Mouse (Mus musculus): Measurements from ENCODE around the gene Mrps18c. TPM values are rescaled to one million over a fixed set of nuclear protein-coding genes. Genes with fewer than 3 reads are reported as not detected.

The Mrps18c gene
- polyA plus RNA-seq, 1 experiment from 2014 or later: 164 TPM

DNA sequence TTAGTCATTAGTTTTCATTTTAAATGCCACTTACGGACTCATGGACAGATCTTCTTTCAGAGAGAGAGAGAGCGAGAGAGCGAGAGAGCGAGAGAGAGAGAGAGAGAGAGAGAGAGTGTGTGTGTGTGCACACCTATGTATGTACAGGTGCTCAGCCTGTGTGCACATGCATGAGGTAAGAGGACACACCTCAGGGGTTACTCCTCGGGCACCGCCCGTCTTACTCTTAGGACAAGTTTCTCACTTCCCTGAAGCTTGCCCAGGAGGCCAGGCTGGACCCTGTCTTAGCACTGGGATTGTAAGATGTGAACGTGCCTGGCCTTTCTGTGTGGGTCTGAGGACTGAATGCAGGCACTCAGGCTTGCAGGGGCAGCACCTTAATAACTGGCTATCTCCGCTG lies 10.9 kb upstream of the Mrps18c start:
- WGBS: 92% methylated on average over 9 of the region's 9 CpGs
- H3K4me2 ChIP-seq: no peak overlapping the region
- no peak overlapping the region for H3K4me3 ChIP-seq (replicated peaks)
- H3K4me1 ChIP-seq: no peaks in the 10 kb centered on the region
- no peak overlapping the region for H3K27ac ChIP-seq
- peaks cover 92% of the 10 kb centered on the region for H3K36me3 ChIP-seq
- no peaks in the 10 kb centered on the region for H3K27me3 ChIP-seq
- H3K9me3 ChIP-seq (replicated peaks): no peaks in the 10 kb centered on the region
- H3K9ac ChIP-seq: no peak overlapping the region
- no peak for ATAC-seq (replicated peaks; ENCODE audit: low FRiP score)

DNA sequence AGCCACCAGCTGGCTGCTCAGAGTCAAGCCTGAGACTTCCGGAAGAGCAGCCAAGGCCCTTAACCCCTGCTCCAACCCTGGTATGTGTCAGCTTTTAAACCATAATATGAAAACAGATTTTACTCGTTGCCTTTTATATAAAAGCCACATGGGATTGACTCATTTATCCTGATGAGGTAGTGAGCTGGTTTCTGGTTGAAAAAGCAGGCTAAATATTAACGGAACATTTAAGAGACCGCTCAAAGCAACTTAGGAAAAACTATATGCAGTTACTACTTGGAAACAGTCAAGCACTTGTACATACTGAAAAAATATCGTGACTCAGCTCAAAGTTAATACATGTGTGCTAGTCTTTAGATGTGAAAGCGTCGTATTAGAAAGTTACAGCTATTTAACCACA lies 6.2 kb upstream of the Mrps18c start:
- H3K36me3 ChIP-seq: peaks cover 90% of the 10 kb centered on the region

DNA sequence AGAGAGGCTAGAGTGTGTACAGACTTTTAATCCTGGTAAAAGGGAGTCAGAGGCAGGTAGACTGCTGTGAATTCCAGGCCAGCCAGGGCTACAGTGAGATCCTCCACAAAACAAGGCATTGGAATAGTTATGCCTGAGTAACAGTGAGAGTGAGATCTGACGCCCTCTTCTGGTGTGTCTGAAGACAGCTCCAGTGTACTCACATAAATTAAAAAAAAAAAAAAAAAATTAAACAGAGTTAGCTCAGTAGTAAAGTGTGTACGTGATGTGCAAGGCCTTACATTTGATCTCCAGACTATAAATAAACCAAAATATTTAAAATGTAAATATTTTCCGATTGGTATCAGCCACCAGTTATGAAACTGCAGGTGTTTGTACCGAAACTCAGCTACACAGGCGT lies 4.3 kb upstream of the Mrps18c start:
- H3K27ac ChIP-seq: no peak overlapping the region
- H3K9ac ChIP-seq: no peak overlapping the region
- H3K4me2 ChIP-seq: no peak overlapping the region
- H3K4me3 ChIP-seq (replicated peaks): no peak overlapping the region
- no peaks in the 10 kb centered on the region for H3K9me3 ChIP-seq (replicated peaks)
- H3K36me3 ChIP-seq: peaks cover 72% of the 10 kb centered on the region
- no peaks in the 10 kb centered on the region for H3K27me3 ChIP-seq
- 82% methylated on average over 5 of the region's 5 CpGs for WGBS
- H3K4me1 ChIP-seq: peaks cover 6% of the 10 kb centered on the region; the same call in 1 of the 2 replicates
- no peak for ATAC-seq (replicated peaks; ENCODE audit: low FRiP score)

More for the DNA sequence above, 6.2 kb upstream of the Mrps18c start:
- Histone ChIP-seq H3K27ac (no peak overlapping the region), H3K4me3 (replicated peaks) (no peak overlapping the region), H3K27me3 (no peaks in the 10 kb centered on the region), H3K9ac (no peak overlapping the region), H3K4me1 (peaks cover 1% of the 10 kb centered on the region; the same call in 1 of the 2 replicates), H3K4me2 (no peak overlapping the region), H3K9me3 (replicated peaks) (no peaks in the 10 kb centered on the region)
- ATAC-seq (replicated peaks; ENCODE audit: low FRiP score): no peak
- WGBS: 83% methylated on average over 7 of the region's 7 CpGs

DNA sequence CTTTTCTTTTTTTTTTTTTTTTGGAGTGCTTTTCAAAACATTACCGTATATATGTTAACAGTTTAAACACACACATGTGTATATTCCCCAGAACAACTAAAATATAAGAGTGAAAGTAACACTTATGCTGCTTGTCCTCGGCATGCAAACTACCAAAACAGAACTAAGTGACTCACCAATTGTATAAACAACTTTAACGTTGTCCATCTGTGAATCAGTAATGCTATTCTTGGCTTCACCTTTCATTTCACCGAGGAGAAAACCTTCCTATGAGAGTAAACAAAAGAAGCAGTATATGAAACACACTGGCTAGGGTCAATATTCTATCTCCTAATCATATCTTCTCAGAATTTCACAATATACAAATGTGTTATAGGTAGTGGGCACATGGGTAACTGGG lies 19.9 kb downstream of the Mrps18c start:
- peaks cover 34% of the 10 kb centered on the region for H3K36me3 ChIP-seq
- H3K27me3 ChIP-seq: no peaks in the 10 kb centered on the region
- WGBS: 73% methylated on average over 4 of the region's 4 CpGs
- H3K27ac ChIP-seq: no peak overlapping the region
- ATAC-seq (replicated peaks; ENCODE audit: low FRiP score): no peak
- no peaks in the 10 kb centered on the region for H3K9me3 ChIP-seq (replicated peaks)
- H3K9ac ChIP-seq: no peak overlapping the region
- H3K4me3 ChIP-seq (replicated peaks): no peak overlapping the region
- H3K4me1 ChIP-seq: 0 out of 2 replicates have a peak, but pooled peaks cover 3% of the 10 kb centered on the region
- H3K4me2 ChIP-seq: no peak overlapping the region

DNA sequence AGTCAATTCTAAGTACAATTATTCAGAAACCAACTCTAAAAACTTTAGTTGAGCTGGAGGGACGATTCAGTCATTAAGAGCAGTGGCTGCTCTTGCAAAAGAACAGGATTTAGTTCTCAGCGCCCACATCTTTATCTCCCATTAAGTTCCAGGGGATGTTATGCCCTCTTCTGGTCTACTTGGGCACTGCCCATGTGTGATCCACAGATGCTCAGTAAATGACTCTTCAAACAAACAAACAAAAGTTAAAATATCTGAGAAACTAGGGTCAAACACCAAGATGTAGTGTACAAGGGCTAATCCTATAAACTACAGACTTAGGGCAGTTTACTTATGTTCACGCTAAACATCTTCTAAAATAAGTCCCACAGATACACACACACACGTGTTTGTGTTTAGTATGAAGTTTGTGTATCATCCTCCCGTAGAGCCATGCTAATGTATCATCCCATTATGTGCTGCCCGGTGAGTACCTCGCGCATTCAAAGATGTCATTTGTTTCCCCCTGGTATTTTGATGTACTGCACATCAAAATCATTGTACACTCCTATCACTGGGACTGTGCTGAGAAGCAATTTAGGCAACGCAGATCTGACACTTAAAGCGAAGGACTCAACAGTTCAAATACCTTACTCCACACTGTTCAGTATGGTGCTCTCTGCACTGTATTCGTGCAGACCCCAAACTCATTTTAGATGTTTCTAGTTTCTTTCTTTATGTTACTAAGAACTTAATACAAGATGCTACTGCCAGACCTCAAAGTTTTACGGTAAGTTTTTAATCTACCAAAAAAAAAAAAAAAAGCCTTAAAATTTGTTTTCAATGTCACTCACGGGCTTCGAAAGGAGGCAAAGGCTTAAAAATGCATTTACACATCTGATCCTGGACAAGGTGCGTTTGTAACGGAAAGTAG lies 21.4 kb downstream of the Mrps18c start:
- H3K9ac ChIP-seq: peak overlapping the region; percentile 89
- H3K36me3 ChIP-seq: peaks cover 21% of the 10 kb centered on the region
- H3K9me3 ChIP-seq (replicated peaks): no peaks in the 10 kb centered on the region
- peak overlapping the region; percentile 84 for H3K4me2 ChIP-seq
- peak overlapping the region; percentile 67 for H3K4me3 ChIP-seq (replicated peaks)
- no peaks in the 10 kb centered on the region for H3K27me3 ChIP-seq
- 0 out of 2 replicates have a peak, but pooled peaks cover 3% of the 10 kb centered on the region for H3K4me1 ChIP-seq
- ATAC-seq (replicated peaks; ENCODE audit: low FRiP score): no peak
- H3K27ac ChIP-seq: peak overlapping the region; percentile 84
- WGBS: 32% methylated on average over 16 of the region's 16 CpGs

DNA sequence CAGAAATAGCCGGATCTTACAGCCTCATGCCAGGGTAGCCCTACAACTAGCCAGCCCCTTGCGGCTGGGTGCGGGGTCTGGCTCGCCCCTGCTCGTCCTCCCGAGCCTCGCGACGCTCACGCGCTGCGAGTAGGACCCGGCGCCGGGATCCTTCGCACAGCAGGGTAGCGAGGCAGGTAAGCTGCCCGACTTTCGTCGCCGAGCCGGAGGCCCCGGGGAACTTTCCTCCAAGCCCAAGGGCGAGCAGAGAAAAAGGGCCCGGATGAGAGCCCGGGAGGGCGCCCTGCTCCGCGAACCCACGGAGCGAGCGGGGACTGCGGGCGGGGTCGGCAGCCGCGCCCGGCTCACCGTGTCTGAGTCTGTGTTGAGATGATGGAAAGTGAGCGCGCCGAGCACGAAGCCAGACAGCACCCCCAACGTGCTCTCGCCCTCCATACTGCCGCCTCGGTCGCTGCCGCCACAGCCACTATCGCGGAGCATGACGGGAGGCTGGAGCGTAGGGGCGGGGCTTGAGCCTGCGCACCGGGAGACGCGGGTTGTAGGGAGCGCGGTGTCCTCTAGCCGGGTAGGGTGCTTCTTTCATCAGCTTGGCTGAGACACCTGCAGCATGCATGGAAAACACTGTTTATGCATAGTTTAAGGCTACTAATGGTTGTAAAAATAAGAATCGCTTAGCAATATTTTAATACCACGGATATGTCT lies 22.2 kb downstream of the Mrps18c start, which contains the start of gene Abraxas1:
TSS of gene Abraxas1 (minus strand) at position 483 of the 702 bp plus-strand sequence.
- H3K9me3 ChIP-seq (replicated peaks): no peaks in the 10 kb centered on the region
- WGBS: under 1% methylated on average over 63 of the region's 63 CpGs
- peak; percentile 97 for ATAC-seq (replicated peaks; ENCODE audit: low FRiP score)

DNA sequence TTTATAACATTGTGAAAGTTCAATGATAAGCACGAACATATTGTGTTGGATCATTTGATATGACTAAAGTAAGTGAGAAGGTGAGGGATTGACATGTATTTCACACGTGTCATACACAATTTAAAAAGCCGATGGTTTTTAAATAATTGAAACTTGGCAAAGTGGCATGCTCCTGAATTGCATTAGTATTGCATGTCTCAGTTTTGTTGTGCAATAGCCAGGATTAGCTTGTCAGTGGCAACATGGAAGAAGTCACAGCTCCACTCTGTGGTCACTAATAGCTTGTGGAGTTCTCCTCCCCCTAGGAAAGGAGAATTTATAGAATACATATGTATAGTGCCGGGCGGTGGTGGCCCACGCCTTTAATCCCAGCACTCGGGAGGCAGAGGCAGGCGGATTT lies 22.9 kb downstream of the Mrps18c start:
- no peak for ATAC-seq (replicated peaks; ENCODE audit: low FRiP score)
- H3K4me3 ChIP-seq (replicated peaks): peak overlapping the region; percentile 67
- H3K4me2 ChIP-seq: peak overlapping the region; percentile 84
- H3K9me3 ChIP-seq (replicated peaks): no peaks in the 10 kb centered on the region
- H3K4me1 ChIP-seq: 0 out of 2 replicates have a peak, but pooled peaks cover 3% of the 10 kb centered on the region
- peaks cover 12% of the 10 kb centered on the region for H3K36me3 ChIP-seq
- WGBS: 81% methylated on average over 8 of the region's 8 CpGs
- H3K27ac ChIP-seq: no peak overlapping the region
- H3K27me3 ChIP-seq: no peaks in the 10 kb centered on the region
- no peak overlapping the region for H3K9ac ChIP-seq

More for the DNA sequence above, 22.2 kb downstream of the Mrps18c start, which contains the start of gene Abraxas1:
- H3K9ac ChIP-seq: peak within 1 kb of the TSS; percentile 89
- peaks cover 17% of the 10 kb centered on the region for H3K36me3 ChIP-seq
- H3K4me3 ChIP-seq (replicated peaks): peak within 1 kb of the TSS; percentile 67
- peak within 1 kb of the TSS; percentile 84 for H3K27ac ChIP-seq
- peak within 1 kb of the TSS; percentile 84 for H3K4me2 ChIP-seq
- H3K4me1 ChIP-seq: 0 out of 2 replicates have a peak, but pooled peaks cover 3% of the 10 kb centered on the region
- no peaks in the 10 kb centered on the region for H3K27me3 ChIP-seq

DNA sequence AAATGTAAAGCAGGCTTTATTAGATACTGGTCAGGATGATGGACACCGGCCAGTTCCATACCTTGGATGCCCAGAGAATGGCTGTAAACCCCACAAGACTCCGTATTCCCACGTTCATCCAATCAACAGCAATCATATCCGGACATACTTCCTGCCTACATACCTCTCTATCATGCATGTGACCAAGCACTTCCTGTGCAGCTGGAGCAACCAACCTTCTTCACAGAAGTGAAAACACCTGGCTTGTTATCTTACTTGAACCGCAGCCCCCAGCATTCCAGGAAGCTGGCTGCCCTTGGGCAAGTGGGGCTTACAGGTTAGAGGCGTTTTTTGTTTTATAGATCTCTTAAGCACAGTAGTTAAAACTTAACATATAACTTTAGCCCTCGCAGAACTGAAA lies 24.4 kb downstream of the Mrps18c start:
- H3K4me1 ChIP-seq: 0 out of 2 replicates have a peak, but pooled peaks cover 3% of the 10 kb centered on the region

DNA sequence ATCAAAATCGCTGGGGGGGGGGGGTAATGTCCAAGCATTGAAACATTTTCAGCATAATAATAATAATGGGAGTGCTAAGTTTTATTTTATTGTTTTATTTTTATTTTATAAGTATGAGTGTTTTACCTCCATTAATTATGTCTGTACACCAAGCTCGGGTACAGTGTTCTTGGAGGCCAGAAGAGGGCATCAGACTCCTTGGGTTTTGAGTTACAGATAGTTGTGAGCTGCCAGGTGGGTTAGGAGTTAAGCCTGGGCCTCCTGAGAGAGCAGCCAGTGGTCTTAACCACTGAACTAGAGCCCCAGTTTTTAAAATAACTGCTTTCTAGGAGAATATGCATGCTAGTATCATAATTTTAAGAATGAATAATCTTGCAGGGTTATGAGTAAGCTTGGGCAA lies 27.5 kb downstream of the Mrps18c start:
- H3K4me3 ChIP-seq (replicated peaks): no peak overlapping the region
- no peak overlapping the region for H3K4me2 ChIP-seq
- no peak overlapping the region for H3K9ac ChIP-seq
- H3K36me3 ChIP-seq: no peaks in the 10 kb centered on the region
- WGBS: 24% methylated on average over 2 of the region's 2 CpGs
- ATAC-seq (replicated peaks; ENCODE audit: low FRiP score): no peak
- H3K27ac ChIP-seq: no peak overlapping the region
- H3K4me1 ChIP-seq: no peaks in the 10 kb centered on the region
- no peaks in the 10 kb centered on the region for H3K9me3 ChIP-seq (replicated peaks)
- no peaks in the 10 kb centered on the region for H3K27me3 ChIP-seq

More for the DNA sequence above, 24.4 kb downstream of the Mrps18c start:
- Histone ChIP-seq H3K36me3 (no peaks in the 10 kb centered on the region), H3K9me3 (replicated peaks) (no peaks in the 10 kb centered on the region), H3K4me2 (no peak overlapping the region), H3K9ac (no peak overlapping the region), H3K4me3 (replicated peaks) (no peak overlapping the region), H3K27me3 (no peaks in the 10 kb centered on the region), H3K27ac (no peak overlapping the region)
- no peak for ATAC-seq (replicated peaks; ENCODE audit: low FRiP score)
- 78% methylated on average over 7 of the region's 7 CpGs for whole genome bisulfite sequencing

DNA sequence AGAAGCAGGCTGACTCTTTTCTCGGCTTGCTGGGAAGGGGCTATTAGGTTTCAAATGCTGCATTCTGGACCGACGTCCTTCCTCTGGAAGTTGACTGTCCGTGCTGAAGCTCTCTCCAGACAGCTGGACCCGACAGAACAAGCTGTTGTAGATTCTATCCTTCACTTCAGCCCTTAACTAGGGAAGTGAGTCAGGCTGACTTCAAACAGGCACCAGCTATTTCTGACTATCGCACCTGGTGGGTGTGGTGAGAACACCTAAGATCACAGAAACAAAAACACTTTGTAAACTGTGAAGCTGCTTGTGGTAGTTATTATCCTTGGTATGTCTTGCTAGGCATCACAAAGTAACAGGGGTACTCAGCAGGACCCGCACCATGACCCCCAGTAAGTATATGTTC lies 28.1 kb downstream of the Mrps18c start:
- H3K36me3 ChIP-seq: no peaks in the 10 kb centered on the region
- no peak for ATAC-seq (replicated peaks; ENCODE audit: low FRiP score)
- no peaks in the 10 kb centered on the region for H3K9me3 ChIP-seq (replicated peaks)
- H3K27ac ChIP-seq: no peak overlapping the region
- H3K27me3 ChIP-seq: no peaks in the 10 kb centered on the region
- no peaks in the 10 kb centered on the region for H3K4me1 ChIP-seq
- H3K4me2 ChIP-seq: no peak overlapping the region
- H3K9ac ChIP-seq: no peak overlapping the region
- WGBS: 43% methylated on average over 7 of the region's 7 CpGs
- H3K4me3 ChIP-seq (replicated peaks): no peak overlapping the region

DNA sequence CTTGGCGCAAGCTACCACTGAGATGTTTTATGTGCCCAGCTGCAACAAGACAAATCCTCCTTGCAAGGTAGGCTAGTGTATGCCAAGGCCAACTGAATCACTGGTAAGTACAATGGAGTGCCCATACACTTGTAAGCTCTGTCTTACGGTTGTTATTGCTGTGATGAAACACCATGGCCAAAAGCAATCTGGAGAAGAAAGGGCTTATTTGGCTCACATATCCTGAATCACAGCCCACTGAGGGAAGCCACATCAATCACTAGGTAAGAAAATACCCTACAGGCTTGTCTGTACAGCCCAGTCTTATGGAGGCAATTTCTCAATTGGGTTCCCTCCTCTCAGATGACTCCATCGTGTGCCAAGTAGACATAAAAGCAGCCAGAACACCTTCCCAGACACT lies 30.3 kb downstream of the Mrps18c start:
- Histone ChIP-seq H3K27me3 (no peaks in the 10 kb centered on the region), H3K9me3 (replicated peaks) (no peaks in the 10 kb centered on the region), H3K4me3 (replicated peaks) (no peak overlapping the region), H3K4me2 (no peak overlapping the region), H3K27ac (no peak overlapping the region), H3K4me1 (no peaks in the 10 kb centered on the region), H3K36me3 (no peaks in the 10 kb centered on the region), H3K9ac (no peak overlapping the region)
- no peak for ATAC-seq (replicated peaks; ENCODE audit: low FRiP score)
- 71% methylated on average over 3 of the region's 3 CpGs for WGBS

DNA sequence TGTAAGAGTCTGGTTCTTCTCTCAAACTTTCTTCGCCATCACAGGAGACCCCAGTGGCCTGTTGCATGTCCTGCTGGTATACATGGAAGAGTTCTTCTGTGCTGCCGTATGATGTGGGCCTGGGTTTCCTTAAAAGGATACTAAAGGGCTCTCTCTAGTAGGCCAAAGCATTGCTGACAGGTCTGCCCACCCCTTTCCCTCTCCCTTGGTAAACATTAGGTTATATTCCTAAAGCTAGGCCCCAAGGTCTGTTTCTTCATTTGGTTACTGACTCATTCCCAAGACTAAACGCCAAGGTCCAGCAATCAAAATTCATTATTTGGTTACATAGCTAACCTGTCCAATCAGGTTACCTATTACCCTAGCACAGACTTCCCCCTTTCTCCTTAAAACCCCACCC lies 34.3 kb downstream of the Mrps18c start:
- Histone ChIP-seq H3K4me1 (no peaks in the 10 kb centered on the region), H3K27ac (no peak overlapping the region), H3K36me3 (no peaks in the 10 kb centered on the region), H3K9ac (no peak overlapping the region), H3K9me3 (replicated peaks) (no peaks in the 10 kb centered on the region), H3K27me3 (no peaks in the 10 kb centered on the region), H3K4me3 (replicated peaks) (no peak overlapping the region), H3K4me2 (no peak overlapping the region)
- WGBS: 90% methylated on average over 3 of the region's 3 CpGs
- no peak for ATAC-seq (replicated peaks; ENCODE audit: low FRiP score)

Data from kidney, embryonic 15.5 days (tissue).